In genomic region chr13:55571977-55572376, GRCm38 (mm10) we compare ENCODE assay signal across 10 mouse cellular contexts. TPM values are rescaled to one million over a fixed set of nuclear protein-coding genes. Genes with fewer than 3 reads are reported as not detected.
DNase-seq lines count a peak whose midpoint lies in the region; ATAC-seq lines count a peak whose summit lies in the region.
"Had no signal": no experiment of that assay in that cellular context is flagged by ENCODE, and none has a peak within 500 bp of the region (broad histone marks: within the 10 kb centered on the region; RNA-seq: fewer than 3 reads in every experiment).

No protein-coding gene starts in this region.

- DNase-seq in heart, embryonic 10.5 days (ENCODE audit: low spot score), result no peak
- DNase-seq in c-Kit-negative CD71-positive TER-119-positive erythroid progenitor cells, embryonic 14.5 days (ENCODE audit: low read depth, low spot score), result peak; percentile 22
- no peak for DNase-seq in midbrain, embryonic 14.5 days
- no peak for DNase-seq in thymus, postnatal 36 days
- DNase-seq in left cerebral cortex, adult 8-10 months (ENCODE audit: low spot score in 2 of 2), result no peak
- DNase-seq: adrenal gland, adult 2 months; thymus, adult 2 months had no signal

- peaks cover 10 to 16% of the 10 kb centered on the region in 2 experiments; a peak in 3 of 4 replicates for H3K4me1 ChIP-seq in heart, embryonic 14.5 days (ENCODE audit: control insufficient read depth in 2 of 2, insufficient read depth in 2 of 2, low read length in 2 of 2)
- H3K4me1 ChIP-seq in heart, embryonic 10.5 days, result peaks cover 23% of the 10 kb centered on the region
- H3K4me1 ChIP-seq in hindbrain, embryonic 15.5 days (replicated peaks), result peaks cover 37% of the 10 kb centered on the region
- peaks cover 23% of the 10 kb centered on the region for H3K4me1 ChIP-seq in midbrain, embryonic 14.5 days (ENCODE audit: control insufficient read depth, insufficient read depth, low read length)

- 0 out of 2 replicates have a peak overlapping the region, but pooled peaks have one; percentile 2 for H3K4me2 ChIP-seq in heart, embryonic 14.5 days (ENCODE audit: low read length)
- H3K4me2 ChIP-seq in hindbrain, embryonic 15.5 days, result peak overlapping the region; percentile 77
- H3K4me2 ChIP-seq in midbrain, embryonic 14.5 days (ENCODE audit: low read length), result peak overlapping the region; percentile 83

- no peaks in the 10 kb centered on the region for H3K9me3 ChIP-seq in heart, embryonic 14.5 days (ENCODE audit: control insufficient read depth, low read length)
- H3K9me3 ChIP-seq in heart, embryonic 10.5 days, result no peaks in the 10 kb centered on the region
- no peaks in the 10 kb centered on the region for H3K9me3 ChIP-seq in hindbrain, embryonic 15.5 days
- H3K9me3 ChIP-seq in midbrain, embryonic 14.5 days (ENCODE audit: control insufficient read depth, low read length), result no peaks in the 10 kb centered on the region

- peaks cover 14% of the 10 kb centered on the region for H3K36me3 ChIP-seq in heart, embryonic 14.5 days (ENCODE audit: control insufficient read depth, insufficient read depth, low read length)
- peaks cover 10% of the 10 kb centered on the region; the same call in 1 of the 2 replicates for H3K36me3 ChIP-seq in heart, embryonic 10.5 days
- H3K36me3 ChIP-seq in hindbrain, embryonic 15.5 days, result no peaks in the 10 kb centered on the region
- peaks cover 13% of the 10 kb centered on the region for H3K36me3 ChIP-seq in midbrain, embryonic 14.5 days (ENCODE audit: control insufficient read depth, insufficient read depth, low read length)

- no peak overlapping the region for H3K27ac ChIP-seq in heart, embryonic 14.5 days (replicated peaks in 1 of 2; ENCODE audit: control insufficient read depth in 1 of 2, insufficient read depth in 1 of 2, low read depth in 2 of 2, low read length in 2 of 2)
- no peak overlapping the region for H3K27ac ChIP-seq in heart, embryonic 10.5 days
- H3K27ac ChIP-seq in hindbrain, embryonic 15.5 days (replicated peaks), result no peak overlapping the region
- H3K27ac ChIP-seq in midbrain, embryonic 14.5 days (replicated peaks; ENCODE audit: low read depth, low read length), result no peak overlapping the region

- no peak overlapping the region for H3K4me3 ChIP-seq in heart, embryonic 14.5 days (ENCODE audit: control insufficient read depth in 1 of 2, insufficient read depth in 1 of 2, low read depth in 1 of 2, low read length in 2 of 2)
- no peak overlapping the region for H3K4me3 ChIP-seq in heart, embryonic 10.5 days
- H3K4me3 ChIP-seq in hindbrain, embryonic 15.5 days, result 0 out of 2 replicates have a peak overlapping the region, but pooled peaks have one; percentile 13
- H3K4me3 ChIP-seq in midbrain, embryonic 14.5 days (replicated peaks; ENCODE audit: low read depth, low read length), result peak overlapping the region; percentile 95; the same call in 1 of the 2 replicates

- no peak overlapping the region for H3K9ac ChIP-seq in heart, embryonic 14.5 days (ENCODE audit: low read length)
- no peak overlapping the region for H3K9ac ChIP-seq in hindbrain, embryonic 15.5 days
- no peak overlapping the region; the same call in 1 of the 2 replicates for H3K9ac ChIP-seq in midbrain, embryonic 14.5 days (replicated peaks; ENCODE audit: low read length)

- no peaks in the 10 kb centered on the region for H3K27me3 ChIP-seq in heart, embryonic 14.5 days (ENCODE audit: control insufficient read depth, insufficient read depth, low read length)
- no peaks in the 10 kb centered on the region for H3K27me3 ChIP-seq in heart, embryonic 10.5 days (ENCODE audit: insufficient read depth, poor library complexity, severe bottlenecking)
- H3K27me3 ChIP-seq in hindbrain, embryonic 15.5 days, result no peaks in the 10 kb centered on the region
- no peaks in the 10 kb centered on the region for H3K27me3 ChIP-seq in midbrain, embryonic 14.5 days (ENCODE audit: control insufficient read depth, insufficient read depth, low read length)

- WGBS in heart, embryonic 14.5 days, result 83% methylated on average over 2 of the region's 2 CpGs
- WGBS in heart, embryonic 10.5 days, result 74% methylated on average over 2 of the region's 2 CpGs
- WGBS in hindbrain, embryonic 15.5 days, result 82% methylated on average over 2 of the region's 2 CpGs
- WGBS in midbrain, embryonic 14.5 days, result 87% methylated on average over 2 of the region's 2 CpGs

- no peak for ATAC-seq in heart, embryonic 14.5 days (ENCODE audit: insufficient number of reproducible peaks, insufficient read depth, low FRiP score, low read depth)
- no peak for ATAC-seq in hindbrain, embryonic 15.5 days (ENCODE audit: low FRiP score, low read depth)
- ATAC-seq in midbrain, embryonic 14.5 days (ENCODE audit: low FRiP score, low TSS enrichment), result no peak
- no peak for ATAC-seq in erythroid progenitor cell, adult 5-6 weeks (replicated peaks; ENCODE audit: low FRiP score, poor library complexity, severe bottlenecking)

RNA-seq across cellular contexts. Expression of gene Fam193b, which starts 1.1 kb away (rescaled TPM):
- polyA plus RNA-seq in heart, embryonic 14.5 days (2014; fragmentation: Nextera tagmentation; extraction: Ambion mirVana), result 16.8 and 19.5 TPM in 2 replicates
- 25.9 and 44.0 TPM in 2 replicates for polyA plus RNA-seq in heart, embryonic 10.5 days (2016; fragmentation: Nextera tagmentation; extraction: Ambion mirVana)
- 52.9 and 54.8 TPM in 2 replicates for polyA plus RNA-seq in hindbrain, embryonic 15.5 days (2015; fragmentation: Nextera tagmentation; extraction: Ambion mirVana)
- polyA plus RNA-seq in midbrain, embryonic 14.5 days (2014; fragmentation: Nextera tagmentation; extraction: Ambion mirVana), result 50.0 and 57.6 TPM in 2 replicates
- 39.6 and 64.6 TPM in 2 replicates for total RNA-seq in erythroid progenitor cell, adult 5-6 weeks (2015; ENCODE audit: low replicate concordance)
- 39.5 and 47.1 TPM in 2 replicates for total RNA-seq in erythroid progenitor cell, adult 5-6 weeks (2017; ENCODE audit: low replicate concordance)
- total RNA-seq in left cerebral cortex, adult 8-10 months (2022), result 10 to 100 TPM; 73.2 to 80.1 (median 73.8) TPM

RNA-seq across cellular contexts. Expression of gene Tmed9, which starts 1.6 kb away (rescaled TPM):
- polyA plus RNA-seq in heart, embryonic 14.5 days (2014; fragmentation: Nextera tagmentation; extraction: Ambion mirVana), result 35.0 and 58.4 TPM in 2 replicates
- 129 and 173 TPM in 2 replicates for polyA plus RNA-seq in heart, embryonic 10.5 days (2016; fragmentation: Nextera tagmentation; extraction: Ambion mirVana)
- polyA plus RNA-seq in hindbrain, embryonic 15.5 days (2015; fragmentation: Nextera tagmentation; extraction: Ambion mirVana), result 98.0 and 101 TPM in 2 replicates
- polyA plus RNA-seq in midbrain, embryonic 14.5 days (2014; fragmentation: Nextera tagmentation; extraction: Ambion mirVana), result 61.3 and 126 TPM in 2 replicates
- total RNA-seq in erythroid progenitor cell, adult 5-6 weeks (2015; ENCODE audit: low replicate concordance), result 28.1 and 33.2 TPM in 2 replicates
- total RNA-seq in erythroid progenitor cell, adult 5-6 weeks (2017; ENCODE audit: low replicate concordance), result 31.1 and 62.9 TPM in 2 replicates
- 100 to 1,000 TPM; 125 to 136 (median 132) TPM for total RNA-seq in left cerebral cortex, adult 8-10 months (2022)

RNA-seq across cellular contexts. Expression of gene B4galt7, which starts 27.7 kb away (rescaled TPM):
- polyA plus RNA-seq in heart, embryonic 14.5 days (2014; fragmentation: Nextera tagmentation; extraction: Ambion mirVana), result 16.4 and 17.2 TPM in 2 replicates
- 23.9 and 27.6 TPM in 2 replicates for polyA plus RNA-seq in heart, embryonic 10.5 days (2016; fragmentation: Nextera tagmentation; extraction: Ambion mirVana)
- 44.8 and 46.0 TPM in 2 replicates for polyA plus RNA-seq in hindbrain, embryonic 15.5 days (2015; fragmentation: Nextera tagmentation; extraction: Ambion mirVana)
- 24.5 and 28.8 TPM in 2 replicates for polyA plus RNA-seq in midbrain, embryonic 14.5 days (2014; fragmentation: Nextera tagmentation; extraction: Ambion mirVana)
- 2.9 and 3.4 TPM in 2 replicates for total RNA-seq in erythroid progenitor cell, adult 5-6 weeks (2015; ENCODE audit: low replicate concordance)
- total RNA-seq in erythroid progenitor cell, adult 5-6 weeks (2017; ENCODE audit: low replicate concordance), result 0.53 and 4.0 TPM in 2 replicates
- 10 to 100 TPM; 24.5 to 26.2 (median 25.5) TPM for total RNA-seq in left cerebral cortex, adult 8-10 months (2022)

RNA-seq across cellular contexts. Expression of gene Ddx41, which starts 35.5 kb away (rescaled TPM):
- 27.8 and 28.9 TPM in 2 replicates for polyA plus RNA-seq in heart, embryonic 14.5 days (2014; fragmentation: Nextera tagmentation; extraction: Ambion mirVana)
- 43.4 and 64.1 TPM in 2 replicates for polyA plus RNA-seq in heart, embryonic 10.5 days (2016; fragmentation: Nextera tagmentation; extraction: Ambion mirVana)
- polyA plus RNA-seq in hindbrain, embryonic 15.5 days (2015; fragmentation: Nextera tagmentation; extraction: Ambion mirVana), result 54.5 and 58.8 TPM in 2 replicates
- 56.2 and 57.6 TPM in 2 replicates for polyA plus RNA-seq in midbrain, embryonic 14.5 days (2014; fragmentation: Nextera tagmentation; extraction: Ambion mirVana)
- 5.8 and 5.9 TPM in 2 replicates for total RNA-seq in erythroid progenitor cell, adult 5-6 weeks (2015; ENCODE audit: low replicate concordance)
- 9.1 and 28.7 TPM in 2 replicates for total RNA-seq in erythroid progenitor cell, adult 5-6 weeks (2017; ENCODE audit: low replicate concordance)
- 10 to 100 TPM; 44.5 to 55.2 (median 48.2) TPM for total RNA-seq in left cerebral cortex, adult 8-10 months (2022)

RNA-seq across cellular contexts. Expression of gene Dok3, which starts 42.9 kb away (rescaled TPM):
- polyA plus RNA-seq in heart, embryonic 14.5 days (2014; fragmentation: Nextera tagmentation; extraction: Ambion mirVana), result 1.3 and 1.4 TPM in 2 replicates
- 0.57 and 2.4 TPM in 2 replicates for polyA plus RNA-seq in heart, embryonic 10.5 days (2016; fragmentation: Nextera tagmentation; extraction: Ambion mirVana)
- 5.2 and 5.3 TPM in 2 replicates for polyA plus RNA-seq in hindbrain, embryonic 15.5 days (2015; fragmentation: Nextera tagmentation; extraction: Ambion mirVana)
- polyA plus RNA-seq in midbrain, embryonic 14.5 days (2014; fragmentation: Nextera tagmentation; extraction: Ambion mirVana), result 3.4 and 4.0 TPM in 2 replicates
- 23.8 and 31.4 TPM in 2 replicates for total RNA-seq in erythroid progenitor cell, adult 5-6 weeks (2015; ENCODE audit: low replicate concordance)
- total RNA-seq in erythroid progenitor cell, adult 5-6 weeks (2017; ENCODE audit: low replicate concordance), result 5.5 and 7.1 TPM in 2 replicates
- total RNA-seq in left cerebral cortex, adult 8-10 months (2022), result 1 to 10 TPM; 3.7 to 6.3 (median 5.2) TPM

Comparison
In these comparisons a context has a peak if more than half of its experiments do, and no peak if none do; other contexts are left out.
1. H3K4me2 ChIP-seq: peak in every context shown above with its lines; median percentile 83 in midbrain, embryonic 14.5 days; 77 in hindbrain, embryonic 15.5 days; 2 in heart, embryonic 14.5 days.
2. H3K4me3 ChIP-seq: peak in hindbrain, embryonic 15.5 days (single experiment) and midbrain, embryonic 14.5 days (single experiment); none in heart, embryonic 14.5 days (0 of 2) and heart, embryonic 10.5 days (single experiment).